15 mouse cellular contexts compared by ENCODE assay signal in genomic region chr1:186435336-186435972, GRCm38 (mm10).
DNase-seq lines count a peak whose midpoint lies in the region; ATAC-seq and TF ChIP-seq lines count a peak whose summit lies in the region.
"Had no signal": no experiment of that assay in that cellular context is flagged by ENCODE, and none has a peak within 500 bp of the region (broad histone marks: within the 10 kb centered on the region; RNA-seq: fewer than 3 reads in every experiment).

No protein-coding gene starts in this region.

- H3K4me1 ChIP-seq in heart, embryonic 13.5 days = peaks cover 22% of the 10 kb centered on the region
- peaks cover 10% of the 10 kb centered on the region for H3K4me1 ChIP-seq in heart, embryonic 11.5 days (ENCODE audit: control insufficient read depth, insufficient read depth, low read length)
- H3K4me1 ChIP-seq in lung, embryonic 14.5 days (ENCODE audit: insufficient read depth) = peaks cover 18% of the 10 kb centered on the region
- H3K4me1 ChIP-seq in lung, postnatal 0 days (ENCODE audit: insufficient read depth, low read depth, low read length) = no peaks in the 10 kb centered on the region
- peaks cover 32% of the 10 kb centered on the region for H3K4me1 ChIP-seq in forebrain, embryonic 13.5 days
- H3K4me1 ChIP-seq in neural tube, embryonic 11.5 days (ENCODE audit: control insufficient read depth, insufficient read depth, low read length) = no peaks in the 10 kb centered on the region
- H3K4me1 ChIP-seq: liver, embryonic 15.5 days had no signal

- H3K36me3 ChIP-seq in heart, embryonic 13.5 days = no peaks in the 10 kb centered on the region
- no peaks in the 10 kb centered on the region for H3K36me3 ChIP-seq in heart, embryonic 11.5 days (ENCODE audit: control insufficient read depth, insufficient read depth, low read length)
- no peaks in the 10 kb centered on the region for H3K36me3 ChIP-seq in lung, embryonic 14.5 days (ENCODE audit: insufficient read depth)
- no peaks in the 10 kb centered on the region for H3K36me3 ChIP-seq in lung, postnatal 0 days (ENCODE audit: insufficient read depth, low read length)
- no peaks in the 10 kb centered on the region for H3K36me3 ChIP-seq in forebrain, embryonic 13.5 days (ENCODE audit: poor library complexity, severe bottlenecking)
- no peaks in the 10 kb centered on the region for H3K36me3 ChIP-seq in neural tube, embryonic 11.5 days (ENCODE audit: control insufficient read depth, insufficient read depth, low read length)
- H3K36me3 ChIP-seq: liver, embryonic 15.5 days had no signal

- peak overlapping the region; percentile 40; the same call in 1 of the 2 replicates for H3K27ac ChIP-seq in heart, embryonic 13.5 days (replicated peaks)
- no peak overlapping the region for H3K27ac ChIP-seq in heart, embryonic 11.5 days (ENCODE audit: low read depth, low read length)
- 0 out of 2 replicates have a peak overlapping the region, but pooled peaks have one; percentile 34 for H3K27ac ChIP-seq in lung, embryonic 14.5 days (ENCODE audit: low read depth)
- H3K27ac ChIP-seq in lung, postnatal 0 days (ENCODE audit: low read length) = no peak overlapping the region
- peak overlapping the region; percentile 42; the same call in 1 of the 2 replicates for H3K27ac ChIP-seq in forebrain, embryonic 13.5 days
- H3K27ac ChIP-seq in neural tube, embryonic 11.5 days (ENCODE audit: low read depth, low read length) = no peak overlapping the region
- H3K27ac ChIP-seq: heart, adult 2 months; liver, embryonic 15.5 days had no signal

- 37% methylated on average over 12 of the region's 12 CpGs for WGBS in heart, embryonic 13.5 days
- whole genome bisulfite sequencing in heart, embryonic 11.5 days (ENCODE audit: insufficient replicate concordance) = 34% methylated on average over 12 of the region's 12 CpGs
- 18% methylated on average over 12 of the region's 12 CpGs for WGBS in lung, embryonic 14.5 days
- WGBS in lung, postnatal 0 days = 37% methylated on average over 12 of the region's 12 CpGs
- WGBS in forebrain, embryonic 13.5 days = 15% methylated on average over 12 of the region's 12 CpGs
- WGBS in neural tube, embryonic 11.5 days = 34% methylated on average over 12 of the region's 12 CpGs

- H3K4me3 ChIP-seq in heart, embryonic 13.5 days = no peak overlapping the region
- H3K4me3 ChIP-seq in heart, embryonic 11.5 days (ENCODE audit: low read depth, low read length) = no peak overlapping the region
- H3K4me3 ChIP-seq in lung, embryonic 14.5 days (ENCODE audit: low read depth, low read length) = no peak overlapping the region
- H3K4me3 ChIP-seq in lung, postnatal 0 days (ENCODE audit: low read depth, low read length) = no peak overlapping the region
- no peak overlapping the region for H3K4me3 ChIP-seq in forebrain, embryonic 13.5 days
- no peak overlapping the region for H3K4me3 ChIP-seq in neural tube, embryonic 11.5 days (ENCODE audit: low read depth, low read length)
- H3K4me3 ChIP-seq: heart, adult 2 months; liver, embryonic 15.5 days had no signal

- no peak for TF ChIP-seq EP300 in lung, postnatal 0 days (IDR thresholded peaks at IDR 0.05)

- no peak overlapping the region for H3K9ac ChIP-seq in heart, embryonic 13.5 days
- H3K9ac ChIP-seq in heart, embryonic 11.5 days (ENCODE audit: low read depth, low read length) = no peak overlapping the region
- H3K9ac ChIP-seq in lung, embryonic 14.5 days = no peak overlapping the region
- H3K9ac ChIP-seq in lung, postnatal 0 days (replicated peaks; ENCODE audit: low read depth) = no peak overlapping the region
- H3K9ac ChIP-seq in forebrain, embryonic 13.5 days = no peak overlapping the region
- H3K9ac ChIP-seq in neural tube, embryonic 11.5 days (ENCODE audit: low read length) = no peak overlapping the region
- H3K9ac ChIP-seq: liver, embryonic 15.5 days had no signal

- H3K9me3 ChIP-seq in heart, embryonic 13.5 days = no peaks in the 10 kb centered on the region
- H3K9me3 ChIP-seq in heart, embryonic 11.5 days (replicated peaks; ENCODE audit: control insufficient read depth, low read length) = no peaks in the 10 kb centered on the region
- H3K9me3 ChIP-seq in lung, embryonic 14.5 days (ENCODE audit: low read depth, low read length) = no peaks in the 10 kb centered on the region
- H3K9me3 ChIP-seq in lung, postnatal 0 days (ENCODE audit: low read length) = no peaks in the 10 kb centered on the region
- no peaks in the 10 kb centered on the region for H3K9me3 ChIP-seq in forebrain, embryonic 13.5 days (replicated peaks)
- H3K9me3 ChIP-seq in neural tube, embryonic 11.5 days (ENCODE audit: control insufficient read depth, low read length) = no peaks in the 10 kb centered on the region
- H3K9me3 ChIP-seq: liver, embryonic 15.5 days had no signal

- H3K4me2 ChIP-seq in heart, embryonic 13.5 days = no peak overlapping the region
- no peak overlapping the region for H3K4me2 ChIP-seq in heart, embryonic 11.5 days
- H3K4me2 ChIP-seq in lung, embryonic 14.5 days = no peak overlapping the region; the same call in 1 of the 2 replicates
- no peak overlapping the region for H3K4me2 ChIP-seq in lung, postnatal 0 days (replicated peaks; ENCODE audit: low read depth, low read length)
- H3K4me2 ChIP-seq in forebrain, embryonic 13.5 days = 0 out of 2 replicates have a peak overlapping the region, but pooled peaks have one; percentile 2
- H3K4me2 ChIP-seq in neural tube, embryonic 11.5 days (ENCODE audit: low read depth) = no peak overlapping the region
- H3K4me2 ChIP-seq: liver, embryonic 15.5 days had no signal

- peak; percentile 38 for DNase-seq in lung, embryonic 14.5 days
- no peak for DNase-seq in lung, postnatal 0 days (ENCODE audit: low spot score)
- DNase-seq in neural tube, embryonic 11.5 days (ENCODE audit: low spot score) = peak; percentile 35
- DNase-seq in right cerebral cortex, adult 18-20 months = no peak
- DNase-seq: adrenal gland, postnatal 10 days; cerebellum, postnatal 14 days; heart, adult 2 months; heart, postnatal 36 days; kidney, adult 2 months; right cerebral cortex, postnatal 4 days had no signal

- no peak for ATAC-seq in heart, embryonic 13.5 days (ENCODE audit: extremely low read depth, insufficient number of reproducible peaks, low FRiP score, low TSS enrichment)
- ATAC-seq in heart, embryonic 11.5 days (replicated peaks; ENCODE audit: insufficient number of reproducible peaks, low FRiP score, low TSS enrichment) = no peak; the same call in 1 of the 2 replicates
- ATAC-seq in lung, embryonic 14.5 days (ENCODE audit: insufficient read depth) = no peak
- ATAC-seq in lung, postnatal 0 days = no peak
- peak; percentile 70 for ATAC-seq in forebrain, embryonic 13.5 days
- no peak for ATAC-seq in neural tube, embryonic 11.5 days (ENCODE audit: insufficient read depth, low FRiP score, low TSS enrichment)
- ATAC-seq in megakaryocyte progenitor cell, adult 5-6 weeks (replicated peaks; ENCODE audit: poor library complexity) = no peak

- no peaks in the 10 kb centered on the region for H3K27me3 ChIP-seq in heart, embryonic 13.5 days (replicated peaks)
- H3K27me3 ChIP-seq in heart, embryonic 11.5 days (ENCODE audit: control insufficient read depth, insufficient read depth, low read length) = no peaks in the 10 kb centered on the region
- no peaks in the 10 kb centered on the region for H3K27me3 ChIP-seq in lung, embryonic 14.5 days (ENCODE audit: insufficient read depth, low read length)
- H3K27me3 ChIP-seq in lung, postnatal 0 days (replicated peaks; ENCODE audit: insufficient read depth, low read length) = no peaks in the 10 kb centered on the region
- H3K27me3 ChIP-seq in forebrain, embryonic 13.5 days = no peaks in the 10 kb centered on the region
- no peaks in the 10 kb centered on the region for H3K27me3 ChIP-seq in neural tube, embryonic 11.5 days (ENCODE audit: control insufficient read depth, insufficient read depth, low read length)
- H3K27me3 ChIP-seq: liver, embryonic 15.5 days had no signal

- TF ChIP-seq CTCF in lung, embryonic 14.5 days (IDR thresholded peaks at IDR 0.05; ENCODE audit: low read depth) = no peak
- no peak for TF ChIP-seq CTCF in lung, postnatal 0 days (IDR thresholded peaks at IDR 0.05)

Comparison
In these comparisons a context has a peak if more than half of its experiments do, and no peak if none do; other contexts are left out.
1. H3K27ac ChIP-seq: peak in heart, embryonic 13.5 days (single experiment), lung, embryonic 14.5 days (single experiment) and forebrain, embryonic 13.5 days (single experiment); none in heart, embryonic 11.5 days (single experiment), lung, postnatal 0 days (single experiment) and neural tube, embryonic 11.5 days (single experiment).
2. DNase-seq: peak in lung, embryonic 14.5 days (single experiment) and neural tube, embryonic 11.5 days (single experiment); none in lung, postnatal 0 days (single experiment) and right cerebral cortex, adult 18-20 months (single experiment).